Mouse (Mus musculus): Measurements from ENCODE around the gene Asphd2.
"Not testable (repeated sequence)": the region's sequence is repeated elsewhere in the genome, so short reads cannot be mapped to it uniquely, and the experiment has no call there.

The Asphd2 gene

DNA sequence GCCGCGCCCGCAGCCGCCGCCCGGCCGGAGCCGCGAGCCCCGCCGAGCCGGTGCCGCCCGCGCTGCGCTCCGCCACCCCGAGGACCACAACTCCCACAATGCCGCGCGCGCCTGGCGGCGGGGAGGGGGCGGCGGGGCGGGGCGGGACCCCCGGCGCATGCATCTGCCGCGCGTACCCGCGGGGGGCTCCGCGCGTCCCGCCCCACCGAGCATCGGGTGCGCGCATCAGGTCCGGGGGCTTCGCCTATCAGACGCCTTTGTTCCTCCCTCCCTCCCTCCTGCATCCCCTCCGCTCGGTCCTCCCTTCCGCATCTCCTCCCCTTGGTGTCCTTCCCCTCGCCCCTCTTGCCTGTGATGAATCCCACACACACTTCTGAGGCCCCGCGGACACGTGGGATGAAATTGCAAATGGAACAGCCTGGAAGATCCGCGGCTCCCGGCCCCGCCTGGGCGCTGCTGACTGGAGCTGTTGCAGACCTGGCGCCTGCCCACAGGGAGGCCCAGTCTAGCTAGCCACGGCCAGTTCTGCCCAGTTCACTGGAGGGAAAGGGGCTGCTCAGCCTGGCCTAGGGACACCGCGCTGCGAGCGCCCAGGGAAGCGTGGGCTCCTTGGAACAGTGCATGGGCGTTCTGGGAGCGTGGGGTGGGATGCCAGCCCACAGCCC lies at the start of gene Asphd2:
TSS of gene Asphd2 (minus strand) at position 88 of the 665 bp plus-strand sequence.
- DNase-seq: peak; percentile 89 to 90

DNA sequence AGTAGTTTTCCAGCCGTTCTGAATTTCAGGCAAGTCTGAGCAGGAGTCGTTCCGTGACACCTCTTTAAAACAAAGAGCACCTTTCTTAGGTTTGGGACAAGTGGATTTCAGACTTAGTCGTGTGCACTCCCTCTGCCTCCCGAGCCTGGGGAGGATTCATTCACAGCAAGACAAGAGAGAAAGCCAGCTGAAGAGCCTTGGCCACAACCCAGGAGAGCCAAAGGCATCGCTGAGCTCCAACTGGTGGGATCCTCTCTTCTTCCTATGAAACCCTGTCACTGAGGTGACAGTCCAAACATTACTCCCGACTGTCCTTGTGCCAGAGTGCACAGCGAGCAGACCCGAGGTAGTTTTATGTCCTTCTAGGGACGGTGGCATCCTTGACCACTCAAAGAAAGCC lies 43.9 kb upstream of the Asphd2 start:
- DNase-seq: peak in 1 of 2 experiments; percentile 58

DNA sequence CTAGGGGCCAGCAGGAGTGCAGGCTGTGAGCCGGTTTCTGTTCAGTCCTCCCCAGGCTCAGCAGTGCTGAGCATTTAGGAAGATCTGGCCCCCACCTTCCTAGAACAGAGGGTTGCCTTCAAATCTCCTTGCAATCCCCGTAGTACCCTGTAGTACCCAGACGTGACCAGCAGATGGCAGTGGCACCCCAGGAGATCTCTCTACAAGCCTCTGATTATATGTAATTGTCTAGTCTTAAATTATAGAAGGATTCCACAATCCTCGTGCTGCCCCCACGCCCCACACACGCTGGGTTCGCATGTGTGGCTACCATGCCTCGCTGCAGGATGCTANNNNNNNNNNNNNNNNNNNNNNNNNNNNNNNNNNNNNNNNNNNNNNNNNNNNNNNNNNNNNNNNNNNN lies 38.3 kb upstream of the Asphd2 start:
- DNase-seq: peak; percentile 91 to 93

DNA sequence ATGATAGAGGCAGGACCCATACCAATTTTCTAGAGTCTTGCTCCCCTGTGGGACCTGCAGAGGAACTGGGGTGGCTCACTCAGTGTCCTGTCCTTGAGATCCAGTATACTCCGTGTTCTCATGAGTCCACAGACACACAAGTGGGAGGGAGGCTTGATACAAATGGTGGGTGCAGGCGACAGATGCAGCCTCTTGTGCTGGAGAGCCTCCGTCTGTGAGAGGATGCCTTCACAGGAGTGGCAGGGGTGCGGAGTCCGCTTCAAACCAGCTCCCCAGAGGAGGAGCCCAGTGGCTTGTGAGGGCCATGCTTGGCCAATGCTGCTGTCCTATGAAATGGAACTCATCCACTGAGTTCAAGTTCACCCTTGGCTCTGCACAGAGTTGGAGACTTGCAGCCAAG lies 37.4 kb upstream of the Asphd2 start:
- DNase-seq: no peak

DNA sequence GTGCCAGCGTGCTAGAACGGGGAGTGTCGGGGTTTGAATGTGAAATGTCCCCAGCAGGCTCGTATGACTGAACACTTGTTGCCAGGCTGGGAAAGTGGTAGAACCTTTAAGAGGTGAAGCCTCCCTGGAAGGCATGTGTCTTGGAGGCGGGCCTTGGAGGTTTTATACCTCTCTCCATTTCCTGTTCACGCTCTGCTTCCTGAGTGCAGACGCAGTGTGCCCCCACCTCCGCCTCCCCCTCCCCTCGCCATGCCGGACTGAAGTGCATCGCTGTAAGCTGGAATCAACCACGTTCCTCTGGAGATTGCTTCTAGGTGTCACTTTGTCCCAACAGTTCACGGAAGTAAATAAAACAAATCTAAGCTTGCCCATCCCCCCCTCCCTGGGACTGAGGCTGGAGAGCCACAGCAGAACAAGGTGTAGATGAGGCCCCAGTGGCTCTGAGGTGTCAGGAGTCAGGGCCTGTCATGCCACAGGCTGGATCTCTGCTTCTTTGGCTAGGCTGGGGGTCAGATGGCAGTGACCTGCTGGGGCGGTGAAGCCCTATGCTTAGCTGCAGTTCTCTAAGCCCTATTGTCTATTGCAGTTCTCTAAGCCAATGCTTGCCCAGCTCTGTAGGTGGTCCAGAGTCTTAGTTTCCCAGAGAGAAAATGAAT lies 36.6 kb upstream of the Asphd2 start:
- no peak for DNase-seq

DNA sequence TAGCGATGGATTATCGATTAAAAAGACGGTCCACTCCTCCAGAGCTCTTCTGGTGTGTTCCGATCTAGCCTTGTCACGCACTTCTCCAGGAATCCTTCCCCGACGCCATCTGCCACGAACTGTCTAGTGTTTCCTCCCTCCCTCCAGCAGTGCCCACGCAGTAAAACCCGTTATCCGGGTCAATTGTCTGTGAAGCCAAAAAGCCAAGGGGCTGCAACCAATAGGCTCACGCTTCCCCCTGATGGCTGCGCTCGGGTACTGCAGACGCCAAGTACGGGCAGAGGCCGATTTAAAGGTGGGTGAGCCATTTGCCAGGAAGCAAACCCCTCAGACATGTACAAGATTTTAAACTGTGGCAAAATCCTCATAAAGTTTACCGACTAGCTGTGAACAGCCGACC lies 34.3 kb upstream of the Asphd2 start:
- DNase-seq: peak; percentile 94 to 95

DNA sequence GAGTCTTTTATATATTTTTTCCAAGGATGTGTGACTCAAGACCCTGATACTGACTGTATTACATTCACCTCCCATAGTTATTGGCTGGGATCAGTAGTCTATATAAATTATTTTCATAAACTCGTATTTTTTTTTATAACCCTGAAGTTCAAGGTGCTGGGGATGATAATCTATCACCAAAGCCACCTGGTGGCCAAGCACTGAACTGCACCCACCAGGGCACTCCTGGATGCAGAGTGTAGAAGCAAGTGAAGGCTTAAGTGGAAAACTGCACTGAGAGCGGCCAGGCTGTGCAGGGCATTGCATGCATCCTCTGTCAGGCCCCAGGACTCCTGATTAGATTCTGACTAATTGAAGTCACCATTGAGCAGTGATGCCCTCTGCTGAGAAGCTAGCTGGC lies 32.6 kb upstream of the Asphd2 start:
- peak; percentile 94 to 98 for DNase-seq

DNA sequence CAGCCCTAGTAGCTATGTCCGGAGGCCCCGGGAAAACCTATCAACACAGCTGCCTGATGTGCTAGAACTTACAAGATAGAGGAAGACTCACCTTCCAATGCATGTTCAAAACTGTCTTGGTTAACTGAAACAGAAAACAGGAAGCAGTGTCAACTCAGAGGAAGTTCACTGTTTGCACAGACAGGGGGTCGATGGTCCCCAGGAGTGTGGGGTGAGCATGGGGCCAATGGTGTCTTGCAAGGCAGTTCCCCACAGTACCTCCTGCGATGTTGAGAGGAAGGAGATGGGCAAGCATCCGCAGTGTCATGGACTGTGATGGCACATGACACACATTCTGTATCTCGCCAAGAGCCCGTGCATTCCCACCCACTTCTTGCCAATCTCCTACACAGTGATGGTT lies 32.0 kb upstream of the Asphd2 start:
- DNase-seq: no peak

DNA sequence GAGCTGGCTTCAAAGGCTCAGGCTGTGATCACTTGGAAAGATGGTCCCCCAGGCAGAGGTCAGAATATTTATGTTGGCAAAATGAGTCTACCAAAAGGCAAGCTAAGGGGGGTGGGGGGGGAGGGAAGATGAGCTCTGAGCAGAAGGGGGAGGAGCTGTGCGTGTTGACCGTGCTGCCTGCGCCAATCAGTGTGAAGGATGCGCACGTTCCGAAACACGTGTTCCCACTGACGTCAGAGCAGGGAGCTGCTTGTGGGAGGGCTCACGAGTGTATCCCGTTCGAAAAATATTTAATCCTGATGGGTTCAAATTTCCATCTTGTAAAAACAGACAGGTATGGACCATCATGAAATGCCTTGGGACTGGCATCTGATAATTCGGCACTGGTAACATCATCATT lies 24.9 kb upstream of the Asphd2 start:
- DNase-seq: no peak

DNA sequence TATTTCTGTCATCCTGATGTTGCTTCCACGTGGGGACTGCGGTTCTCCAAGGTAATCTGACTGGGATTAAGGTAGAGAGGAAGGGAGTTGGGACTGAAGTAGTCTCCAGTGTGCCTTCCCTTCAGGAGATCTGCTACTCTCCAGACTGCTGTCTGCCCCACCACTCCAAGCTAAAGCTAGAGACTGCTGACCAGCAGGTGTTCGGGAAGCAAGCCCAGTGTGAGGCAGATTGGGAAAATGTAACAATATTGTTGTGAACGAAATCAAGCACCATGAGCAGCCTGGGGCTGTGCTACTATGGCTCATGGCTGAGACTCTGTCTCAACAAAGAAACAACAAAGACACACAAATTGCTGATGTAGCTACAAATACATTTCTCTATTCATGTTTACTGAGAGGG lies 23.4 kb upstream of the Asphd2 start:
- DNase-seq: peak; percentile 83 to 86

DNA sequence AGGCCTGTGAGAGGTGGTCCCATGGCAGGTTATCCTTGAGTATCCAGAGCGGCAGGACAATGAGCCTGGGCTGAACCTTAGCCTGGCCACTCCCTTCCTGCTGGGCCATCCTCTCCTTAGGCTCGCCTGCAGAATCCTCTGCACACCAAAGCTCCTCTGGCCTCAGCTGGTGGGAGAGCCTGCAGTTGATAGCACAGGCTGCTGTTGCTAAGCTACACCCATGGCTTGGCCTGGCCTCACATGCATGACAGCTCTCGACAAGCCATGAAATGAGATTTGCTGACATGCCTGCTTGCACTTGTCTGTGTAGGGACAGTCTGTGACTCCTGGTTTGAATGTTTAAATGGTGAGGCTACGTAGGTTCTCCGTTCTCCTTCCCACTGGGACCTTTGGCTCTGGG lies 22.0 kb upstream of the Asphd2 start:
- peak in 1 of 2 experiments; percentile 49 for DNase-seq

DNA sequence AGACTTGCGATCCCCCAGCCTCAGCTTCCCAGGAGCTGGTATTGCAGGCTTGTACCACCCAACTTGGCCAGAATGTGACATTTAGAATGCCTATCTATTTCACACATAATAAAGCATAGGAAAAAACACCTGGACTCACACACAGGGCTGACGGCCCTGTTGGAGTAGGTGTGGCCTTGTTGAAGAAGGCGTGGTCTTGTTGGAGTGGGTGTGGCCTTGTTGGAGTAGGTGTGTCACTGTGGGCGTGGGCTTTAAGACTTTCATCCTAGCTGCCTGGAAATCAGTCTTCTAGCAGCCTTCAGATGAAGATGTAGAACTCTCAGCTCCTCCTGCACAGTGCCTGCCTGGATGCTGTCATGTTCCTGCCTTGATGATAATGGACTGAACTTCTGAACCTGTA lies 18.1 kb upstream of the Asphd2 start:
- not testable (repeated sequence) for DNase-seq

DNA sequence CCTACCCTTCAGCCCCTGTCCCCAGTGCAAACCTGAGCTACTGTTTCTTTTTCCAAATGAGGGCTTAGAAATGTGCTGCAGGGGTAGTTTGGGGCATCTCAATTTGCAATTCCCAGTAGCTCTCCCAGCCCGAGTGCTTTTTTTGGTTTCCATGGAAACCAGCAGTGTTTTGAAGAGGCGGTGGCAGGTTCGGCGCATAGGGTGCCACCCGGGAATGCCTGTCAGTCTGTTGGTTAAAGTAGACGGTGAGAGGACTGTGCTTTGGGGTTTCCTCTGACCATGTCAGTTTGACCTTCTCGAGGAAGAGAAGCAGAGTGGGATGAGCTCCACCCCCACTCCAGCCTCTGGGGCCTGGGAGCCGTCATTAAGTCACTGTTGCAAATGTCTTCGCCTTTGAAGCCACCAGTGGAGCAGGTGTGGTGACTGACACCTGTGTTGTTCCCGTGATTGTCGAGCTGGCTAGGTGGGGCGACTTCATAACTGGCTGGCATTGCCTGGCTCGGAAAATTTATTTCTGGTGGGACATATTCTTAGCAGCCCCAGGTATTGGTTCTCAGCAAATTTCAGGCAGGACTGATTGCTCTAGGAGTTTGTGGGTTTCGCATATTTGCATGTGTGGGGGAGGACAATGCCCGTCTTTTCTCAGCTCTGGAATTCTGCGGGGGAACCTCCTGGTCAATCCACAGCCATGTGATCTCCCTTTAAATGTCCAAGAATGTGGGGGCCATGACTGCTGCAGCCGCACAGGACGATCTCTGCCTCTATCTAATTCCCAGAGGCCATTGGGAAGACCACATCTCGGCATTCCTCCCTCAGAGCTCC lies 17.1 kb upstream of the Asphd2 start:
- DNase-seq: peak in 1 of 2 experiments; percentile 44

DNA sequence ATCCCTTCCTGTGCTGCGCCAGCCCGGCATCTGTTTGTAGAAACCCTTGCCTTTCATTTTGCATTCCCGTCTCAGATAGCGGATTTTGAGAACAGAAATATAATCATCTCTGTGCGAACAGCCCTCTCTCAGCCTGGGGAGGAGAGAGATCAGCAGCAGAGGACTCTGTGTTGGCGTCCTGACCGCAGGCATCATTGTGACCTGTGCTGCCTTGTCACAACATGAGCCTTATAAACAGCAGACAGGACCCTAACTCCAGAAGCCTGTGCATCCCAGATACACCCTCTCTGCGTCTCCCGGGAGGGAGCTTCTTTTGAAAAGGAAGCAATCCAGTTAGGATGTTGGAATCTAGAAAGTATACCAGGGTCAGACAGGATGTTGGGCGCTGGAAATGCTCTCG lies 16.4 kb upstream of the Asphd2 start:
- DNase-seq: peak in 1 of 2 experiments; percentile 56

DNA sequence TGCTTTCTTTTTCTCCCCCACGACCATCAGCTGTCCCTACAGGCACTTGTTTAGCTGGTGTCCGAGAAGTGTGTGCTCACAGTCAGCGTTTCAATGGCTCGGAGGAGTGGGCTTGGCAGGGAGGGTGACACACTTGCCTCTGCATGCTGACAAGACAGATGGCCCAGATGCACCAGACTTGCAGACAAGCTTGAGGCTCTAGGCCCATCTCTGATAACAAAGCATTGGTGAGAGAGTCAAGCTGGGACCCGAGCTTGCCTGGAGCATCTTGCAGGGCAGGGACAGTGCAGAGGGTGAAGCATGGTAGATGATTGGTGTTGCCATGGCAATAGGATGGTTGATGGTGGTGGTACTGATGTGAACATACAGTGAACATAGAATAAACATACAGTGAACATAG lies 14.6 kb upstream of the Asphd2 start:
- DNase-seq: peak; percentile 67 to 78

DNA sequence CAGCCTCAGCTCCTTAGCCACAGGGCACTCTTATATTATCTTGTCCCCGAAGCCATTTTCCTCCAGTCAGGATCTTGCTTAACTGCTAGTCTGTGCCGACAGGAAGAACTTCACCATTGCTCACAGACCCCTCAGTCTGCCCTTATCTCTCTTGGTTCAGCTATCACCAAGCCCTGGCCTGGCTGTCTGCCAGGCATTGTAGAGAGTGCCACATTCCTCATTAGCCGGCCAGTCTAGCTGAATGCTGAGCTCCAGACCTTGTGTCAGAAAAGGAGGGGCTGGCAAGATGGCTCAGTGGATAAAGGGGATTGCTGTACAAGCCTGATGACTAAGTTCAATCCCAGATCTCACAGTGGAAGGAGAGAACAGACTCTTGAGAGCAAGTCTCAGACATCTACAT lies 11.4 kb upstream of the Asphd2 start:
- peak; percentile 38 for DNase-seq

DNA sequence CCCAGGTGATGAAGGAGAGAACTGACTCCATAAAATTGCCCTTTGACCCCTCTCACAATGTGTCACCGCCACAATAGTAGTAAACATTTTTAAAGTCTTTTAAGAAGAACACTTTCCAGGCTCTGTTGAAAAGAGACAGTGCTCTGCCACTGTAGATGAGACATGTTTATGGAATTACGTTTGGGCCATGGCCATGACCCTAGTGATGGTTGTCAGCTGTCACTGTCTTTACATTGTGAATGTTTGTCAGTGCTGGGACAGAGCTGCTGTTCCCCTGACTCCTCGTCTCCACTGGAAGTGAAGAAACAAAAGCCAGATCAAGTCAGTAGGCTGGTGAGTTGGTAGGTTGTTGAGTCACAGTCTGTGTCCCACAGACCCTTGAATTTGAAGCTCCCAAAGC lies 7.8 kb upstream of the Asphd2 start:
- no peak for DNase-seq

DNA sequence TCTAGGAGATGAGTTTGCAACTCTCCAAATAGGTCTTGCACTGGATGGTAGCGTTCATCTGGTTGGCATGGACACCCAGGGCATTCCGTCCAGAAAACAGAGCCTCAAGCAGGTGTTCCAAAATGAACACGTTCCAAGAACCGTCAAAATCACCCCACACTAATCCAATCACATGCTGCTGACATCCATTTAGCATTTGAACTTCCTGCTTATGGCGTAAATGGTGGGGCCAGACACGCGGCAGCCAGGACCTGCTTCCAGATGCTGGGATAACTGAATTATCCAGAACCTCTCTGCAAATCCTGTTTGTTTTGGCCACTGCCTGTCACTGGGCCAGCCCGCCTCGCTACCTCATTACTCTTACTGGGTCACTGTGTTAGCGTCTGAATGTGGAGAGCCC lies 4.6 kb upstream of the Asphd2 start:
- DNase-seq: peak; percentile 49 to 63

DNA sequence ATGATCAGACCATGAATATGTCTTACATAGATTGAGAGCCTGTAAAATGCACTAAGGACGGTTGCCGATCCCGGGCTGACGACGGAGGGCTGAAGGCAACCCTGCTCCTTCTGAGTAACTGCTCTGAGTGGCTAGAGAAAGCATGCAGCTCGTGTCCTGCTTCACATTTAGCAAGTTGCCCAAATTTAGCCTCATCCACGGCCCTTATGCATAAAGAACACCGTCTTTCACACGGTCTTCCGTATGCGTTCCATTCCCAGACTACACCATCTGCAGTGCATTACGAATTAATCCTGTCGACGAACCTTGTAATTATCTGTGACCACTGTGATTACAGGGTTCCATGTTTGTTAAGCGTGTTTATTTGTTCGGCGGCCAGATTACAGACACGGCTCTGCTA lies 1.4 kb upstream of the Asphd2 start:
- DNase-seq: peak in 1 of 2 experiments; percentile 11

DNA sequence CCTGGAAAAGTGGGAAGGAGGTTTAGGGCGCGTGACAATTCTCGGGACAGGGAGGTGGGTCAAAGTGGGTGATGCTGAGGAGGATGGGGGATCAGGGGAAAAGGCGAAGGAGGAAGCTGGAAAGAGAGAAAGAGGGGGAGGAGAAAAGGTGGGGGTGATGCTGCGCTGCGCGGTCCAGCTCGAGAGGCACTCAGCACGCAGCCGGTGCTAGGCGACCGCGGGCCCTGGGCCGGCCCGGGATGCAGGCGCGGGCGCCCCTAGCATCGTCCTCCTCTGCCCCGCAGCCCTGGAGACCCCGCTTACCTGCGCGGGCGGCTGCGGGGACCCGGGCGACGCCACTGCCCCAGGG lies 277 bp downstream of the Asphd2 start:
- DNase-seq: no peak

DNA sequence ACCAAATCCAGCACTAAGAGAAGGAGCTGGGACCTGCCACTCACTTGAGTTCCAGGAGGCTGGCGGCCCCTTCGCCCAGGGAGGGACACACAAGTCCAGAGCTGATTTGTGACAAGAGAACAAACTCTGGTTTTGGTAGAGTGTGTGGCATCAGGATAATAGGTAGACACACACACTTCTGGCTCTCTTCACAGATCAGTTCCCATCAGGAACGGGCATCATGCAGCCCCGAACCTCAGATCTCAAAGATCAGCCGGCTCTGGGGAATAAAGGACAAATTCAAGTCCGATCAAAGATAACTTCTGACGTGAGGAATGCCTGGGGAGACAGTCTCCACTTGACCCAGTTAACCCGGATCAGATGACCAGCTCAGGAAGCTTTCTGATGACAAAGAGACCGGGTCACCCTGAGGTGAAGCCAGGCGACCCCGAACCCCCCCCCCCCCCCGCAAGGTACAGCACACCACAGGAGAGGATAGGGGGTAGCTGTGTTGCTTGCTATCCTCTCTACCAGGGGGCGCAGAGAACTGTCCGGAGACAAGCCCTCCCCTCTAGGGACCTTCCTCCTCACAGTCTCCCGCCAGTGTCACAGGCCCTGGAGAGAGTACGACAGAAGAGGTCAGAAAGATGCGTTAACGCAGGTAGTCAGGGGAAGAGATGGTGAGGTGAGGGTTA lies 788 bp downstream of the Asphd2 start:
- DNase-seq: peak in 1 of 2 experiments; percentile 47

DNA sequence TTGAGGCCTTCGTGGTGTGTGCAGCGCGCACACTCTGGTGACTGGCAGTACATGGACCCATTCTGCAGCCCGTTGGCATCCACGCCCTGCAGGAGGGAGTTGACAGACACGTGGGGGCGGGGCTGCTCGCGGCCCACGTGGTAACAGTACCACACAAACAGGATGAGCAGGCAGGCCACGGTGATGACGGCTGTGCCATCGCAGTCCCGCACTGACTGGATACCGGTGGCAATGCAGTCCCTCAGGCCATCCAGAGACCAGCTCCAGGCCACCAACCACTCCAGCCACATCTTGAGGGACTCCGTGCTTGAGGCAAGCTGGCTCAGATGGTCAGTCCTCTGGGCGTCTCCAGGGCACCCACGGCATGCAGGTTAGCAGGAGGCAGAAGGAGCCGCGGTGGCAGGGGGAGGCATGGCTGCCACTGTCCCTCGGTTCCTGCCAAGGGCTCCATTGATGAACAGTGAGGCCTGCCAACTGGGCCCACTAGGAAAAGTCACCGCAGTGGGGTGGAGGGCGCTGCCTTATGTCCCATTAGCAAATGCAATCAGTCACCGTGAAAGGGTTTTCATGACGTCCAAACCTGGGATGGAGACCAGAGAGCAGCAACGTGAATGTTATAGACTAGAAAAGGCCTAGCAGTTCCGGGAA lies 2.9 kb downstream of the Asphd2 start:
- DNase-seq: peak; percentile 68 to 79

DNA sequence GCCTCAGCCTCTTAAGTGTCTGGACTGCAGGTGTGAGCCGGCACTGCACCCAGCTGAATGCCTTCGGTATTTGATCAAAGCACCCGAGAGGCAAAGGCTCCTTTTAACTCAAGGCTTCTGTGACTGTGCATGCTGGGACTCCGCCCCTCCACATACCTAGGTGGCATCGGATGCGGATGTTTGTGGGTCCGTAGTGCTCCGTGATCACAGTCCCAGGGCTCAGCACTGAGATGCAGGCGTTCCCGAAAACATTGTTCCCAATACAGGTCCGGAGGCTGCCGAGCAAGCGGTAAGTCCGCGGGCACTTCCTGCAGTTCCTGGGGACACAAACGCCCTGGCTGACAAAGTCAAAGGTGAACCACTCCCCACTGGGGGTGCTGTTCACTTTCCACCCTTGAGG lies 3.7 kb downstream of the Asphd2 start:
- no peak for DNase-seq

Data from cerebellum, postnatal 10 days (tissue).